Mouse (Mus musculus) heart, postnatal 0 days (tissue): ENCODE results near the gene Gm37240.

Experiments
- CTCF ChIP-seq: IDR thresholded peaks from 2 replicates; pipeline ENCODE4 v1.5.1; 2016; ENCODE audit warnings: antibody characterized with exemption, control low read depth, low read depth
- EP300 ChIP-seq: IDR thresholded peaks from 2 replicates; pipeline ENCODE4 v1.6.1; 2016; ENCODE audit warnings: antibody characterized with exemption, low read depth

GRCm38 (mm10) chr3:85923343-85923742 lies 36.0 kb upstream of the Gm37240 start:
- no peak for TF ChIP-seq CTCF
- TF ChIP-seq EP300: no peak
